Mouse (Mus musculus) testis, postnatal 10 days (tissue): ENCODE measurements around the gene Rab25.

Experiments
- DNase-seq: peaks from one replicate; pipeline ENCODE4 v3.0.0; 2021; ENCODE audit warnings: low spot score

The Rab25 gene

DNA sequence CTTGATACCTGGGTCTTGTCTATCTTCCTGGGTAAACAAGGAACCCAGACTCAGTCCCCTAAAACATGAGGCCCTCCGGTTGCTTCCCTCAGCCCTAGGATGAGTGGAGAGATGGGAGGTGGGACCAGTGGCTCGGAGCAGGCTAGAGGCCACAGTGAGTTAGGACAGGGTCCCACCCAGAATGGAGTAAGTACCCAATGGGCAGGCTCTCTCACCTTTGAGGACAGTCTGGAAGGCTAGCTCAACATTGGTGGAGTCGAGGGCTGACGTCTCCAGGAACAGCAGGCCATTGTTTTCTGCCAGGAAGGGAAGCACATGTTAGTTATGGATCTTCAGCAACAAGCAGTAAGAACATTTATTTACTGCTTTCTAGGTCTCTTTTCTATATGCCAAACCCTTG lies 5.6 kb downstream of the Rab25 start:
- no peak for DNase-seq

GRCm38 (mm10) chr3:88541622-88542401 lies 6.3 kb downstream of the Rab25 start:
- DNase-seq = no peak

DNA sequence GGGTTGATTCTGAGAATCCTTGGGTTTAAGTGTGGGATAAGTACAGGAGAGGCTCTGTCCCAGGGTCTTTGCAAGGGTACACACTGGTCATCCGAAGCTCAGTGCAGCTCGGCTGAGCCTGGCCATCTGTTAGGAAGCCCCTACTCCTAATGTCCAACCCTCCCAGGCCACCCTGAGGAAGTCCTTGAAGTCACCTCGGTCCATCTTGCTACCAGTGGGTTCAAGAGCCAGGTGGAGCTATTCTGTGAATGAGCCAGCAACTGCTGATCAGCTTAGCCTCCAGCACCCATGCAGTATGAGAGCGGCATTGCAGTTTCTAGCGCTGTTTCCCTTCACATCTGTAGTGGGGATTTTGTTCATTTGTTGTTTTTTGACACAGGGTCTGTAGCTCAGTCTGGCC lies 8.0 kb downstream of the Rab25 start:
- no peak for DNase-seq

DNA sequence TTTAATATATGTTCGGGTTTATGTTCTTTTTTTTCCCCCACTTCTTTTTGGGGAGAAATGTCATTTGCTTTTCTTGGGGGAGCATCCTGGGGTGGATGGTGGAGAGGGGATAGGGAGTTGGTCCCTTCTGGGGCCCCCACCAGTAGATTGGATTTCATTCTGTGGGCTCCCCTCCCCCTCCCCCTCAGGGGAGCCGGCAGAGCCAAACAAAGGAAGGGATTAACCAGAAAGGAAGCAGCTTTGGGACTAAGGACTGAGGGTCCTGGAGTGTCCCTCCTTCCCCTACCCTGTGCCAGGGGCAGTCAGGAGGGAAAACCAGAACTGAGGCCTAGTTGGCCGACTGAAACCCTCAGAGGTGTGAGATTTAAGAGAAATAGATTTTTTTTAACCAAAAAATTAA lies 8.7 kb downstream of the Rab25 start:
- no peak for DNase-seq

- DNase-seq = peak; percentile 37
Observed at GRCm38 (mm10) chr3:88538271-88539145, 9.6 kb downstream of the Rab25 start.

DNA sequence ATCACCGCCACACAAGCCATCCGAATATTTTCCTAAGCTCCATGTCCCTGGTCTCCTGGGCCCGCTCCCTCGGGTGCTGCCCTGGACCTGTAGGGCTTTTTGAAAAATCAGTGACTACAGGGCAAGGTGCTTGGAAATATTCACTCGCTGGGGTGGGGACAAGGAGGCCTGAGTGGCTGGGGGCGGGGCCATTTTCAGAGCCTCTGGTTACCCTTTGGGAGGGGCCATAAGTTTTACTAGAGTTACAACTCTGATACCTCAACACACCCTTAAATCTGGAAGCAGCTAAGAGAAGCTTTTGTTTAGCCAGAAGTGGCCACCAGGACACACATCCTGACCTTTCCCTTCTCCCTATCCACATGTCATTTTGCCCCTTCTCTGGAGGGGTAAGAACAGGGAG lies 11.0 kb downstream of the Rab25 start:
- DNase-seq = no peak

DNA sequence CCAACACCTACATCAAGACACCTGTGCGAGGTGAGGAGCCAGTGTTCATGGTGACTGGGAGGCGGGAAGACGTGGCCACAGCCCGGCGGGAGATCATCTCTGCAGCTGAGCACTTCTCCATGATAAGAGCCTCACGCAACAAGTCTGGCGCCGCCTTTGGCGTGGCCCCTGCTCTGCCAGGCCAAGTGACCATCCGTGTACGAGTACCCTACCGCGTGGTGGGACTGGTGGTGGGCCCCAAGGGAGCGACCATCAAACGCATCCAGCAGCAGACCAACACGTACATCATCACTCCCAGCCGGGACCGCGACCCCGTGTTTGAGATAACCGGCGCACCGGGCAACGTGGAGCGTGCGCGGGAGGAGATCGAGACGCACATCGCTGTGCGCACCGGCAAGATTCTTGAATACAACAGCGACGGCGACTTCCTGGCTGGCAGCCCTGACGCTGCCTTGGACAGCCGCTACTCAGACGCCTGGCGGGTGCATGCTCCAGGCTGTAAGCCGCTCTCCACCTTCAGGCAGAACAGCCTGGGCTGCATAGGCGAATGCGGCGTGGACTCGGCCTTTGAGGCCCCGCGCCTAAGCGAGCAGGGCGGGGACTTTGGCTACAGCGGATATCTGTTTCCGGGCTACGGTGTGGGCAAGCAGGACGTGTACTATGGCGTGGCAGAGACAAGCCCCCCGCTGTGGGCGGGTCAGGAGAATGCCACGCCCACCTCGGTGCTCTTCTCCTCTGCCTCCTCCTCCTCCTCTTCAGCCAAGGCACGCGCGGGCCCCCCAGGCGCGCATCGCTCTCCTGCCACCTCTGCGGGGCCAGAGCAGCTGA lies 11.8 kb downstream of the Rab25 start:
- DNase-seq = peak; percentile 77

- no peak for DNase-seq
Observed at GRCm38 (mm10) chr3:88535527-88535926, 12.6 kb downstream of the Rab25 start.

DNA sequence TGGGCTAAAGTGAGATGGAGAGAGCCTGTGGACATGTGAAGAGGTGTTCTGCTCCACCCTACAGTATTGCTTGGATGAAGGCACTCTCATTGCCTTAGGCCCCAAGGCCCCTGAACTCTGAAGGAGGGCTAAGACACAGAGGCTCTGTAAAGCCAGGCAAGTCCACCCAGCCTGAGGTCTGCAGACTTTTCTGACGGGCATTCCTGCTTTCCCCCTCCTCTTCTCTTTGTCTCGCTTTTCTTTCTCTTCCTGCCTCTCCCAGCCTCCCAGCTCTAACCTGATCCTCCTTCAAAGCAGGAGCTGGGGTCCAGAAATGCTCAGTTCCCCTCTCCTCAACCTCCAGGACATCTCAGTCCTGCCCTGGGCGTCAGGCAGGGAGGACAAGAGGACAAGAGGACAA lies 13.1 kb downstream of the Rab25 start:
- DNase-seq = no peak

- no peak for DNase-seq
Observed at GRCm38 (mm10) chr3:88533706-88534105, 14.4 kb downstream of the Rab25 start.

- DNase-seq = peak; percentile 71
Observed at GRCm38 (mm10) chr3:88532689-88533511, 15.2 kb downstream of the Rab25 start.

GRCm38 (mm10) chr3:88532299-88532674 lies 15.8 kb downstream of the Rab25 start, which contains the start of gene Mex3a:
TSS of gene Mex3a (plus strand) at chr3:88532395.
- DNase-seq = no peak

DNA sequence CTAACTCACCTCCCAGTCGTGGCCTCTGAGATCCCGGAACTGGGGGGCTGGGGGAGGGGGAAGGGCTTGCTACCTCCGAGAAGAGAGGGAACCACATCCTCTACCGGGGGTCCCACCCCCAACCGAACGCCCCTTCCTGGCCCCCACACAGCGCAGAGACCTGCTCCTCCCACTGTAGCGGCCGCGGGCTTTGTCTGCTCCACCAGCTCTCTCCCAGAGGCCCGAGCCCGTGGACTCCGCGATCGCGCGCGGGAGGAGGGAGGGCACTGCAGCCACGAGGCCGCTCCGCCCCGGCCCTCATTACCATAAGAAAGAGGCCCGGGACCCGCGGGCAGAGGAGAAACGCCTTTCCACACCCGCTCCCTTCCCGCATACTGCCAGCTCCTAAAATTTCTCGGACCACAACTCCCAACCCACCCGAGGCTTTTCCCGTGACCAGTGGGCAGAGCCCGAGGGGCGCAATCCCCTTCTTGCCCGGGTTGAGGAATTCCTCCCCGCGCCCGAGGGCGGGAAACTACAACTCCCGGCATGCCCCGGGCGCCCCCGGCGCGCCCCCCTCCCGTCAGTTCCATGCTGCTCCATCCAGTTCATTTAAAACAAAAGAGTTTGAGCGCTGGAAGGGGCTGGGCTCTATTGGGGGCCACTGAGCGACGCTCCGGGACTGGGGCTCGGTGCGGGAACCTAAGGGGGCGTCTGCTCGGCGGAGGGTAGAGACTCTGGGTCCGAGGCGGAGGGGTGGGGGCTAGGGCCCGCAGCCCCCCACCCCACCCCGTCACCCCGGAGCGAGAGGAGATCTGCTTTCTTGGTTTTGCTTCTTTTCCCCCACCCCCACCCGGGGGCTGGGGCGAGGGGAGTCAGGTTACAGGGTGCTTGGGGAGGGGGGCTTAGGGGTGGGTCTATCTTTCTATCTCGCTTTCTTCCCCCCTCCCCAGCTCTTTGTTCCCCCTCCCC lies 16.5 kb downstream of the Rab25 start:
- peak; percentile 94 for DNase-seq

- no peak for DNase-seq
Observed at GRCm38 (mm10) chr3:88530082-88530864, 17.8 kb downstream of the Rab25 start.

DNA sequence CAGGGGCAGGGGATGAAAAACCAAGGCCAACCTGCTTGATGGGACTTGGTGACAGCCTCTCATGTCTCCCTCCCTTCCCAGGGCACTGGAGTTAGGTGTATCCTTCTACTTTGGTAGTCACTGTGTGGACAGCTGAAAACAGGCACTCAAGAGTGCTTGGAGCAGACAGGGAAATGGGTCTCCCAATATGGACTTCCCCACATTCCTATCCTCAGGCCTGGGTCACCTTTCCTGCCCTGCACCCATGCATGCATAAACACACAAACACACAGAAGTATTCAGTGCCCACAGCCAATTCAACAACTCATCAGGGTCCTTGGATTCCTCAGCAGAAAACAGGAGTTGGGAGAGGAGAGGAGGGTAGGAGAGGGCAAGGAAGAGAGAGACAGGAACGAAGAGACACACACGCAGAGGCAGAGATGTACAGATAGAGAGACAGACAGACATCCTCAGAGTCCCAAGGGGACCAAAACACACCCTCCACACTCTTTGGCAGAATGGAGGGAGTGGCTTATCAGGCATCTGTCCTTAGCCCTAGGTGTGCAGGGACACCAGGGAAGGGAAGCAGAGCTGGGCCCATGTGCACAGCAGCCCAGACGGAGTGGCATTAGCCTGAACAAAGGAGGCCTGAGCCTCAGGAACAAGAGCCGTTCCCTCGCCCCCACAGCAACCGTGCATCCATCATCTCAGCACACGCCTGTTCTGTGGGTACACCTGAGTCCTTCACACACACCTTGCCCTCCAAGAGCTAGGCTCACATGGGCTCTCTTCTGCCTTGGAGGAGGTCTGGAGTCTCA lies 18.7 kb downstream of the Rab25 start:
- no peak for DNase-seq

GRCm38 (mm10) chr3:88528646-88529045 lies 19.5 kb downstream of the Rab25 start:
- no peak for DNase-seq

GRCm38 (mm10) chr3:88527565-88527964 lies 20.5 kb downstream of the Rab25 start:
- peak; percentile 63 for DNase-seq
